Mouse (Mus musculus) ES-Bruce4 (cell line): ENCODE results near the gene Synpo2.

ENCODE experiments used
- CTCF ChIP-seq: IDR thresholded peaks from one replicate; pipeline ENCODE4 v1.8.1; 2011; ENCODE audit warnings: low read depth, low read length
- EP300 ChIP-seq: IDR thresholded peaks from 2 replicates; pipeline ENCODE4 v1.6.1; 2011; ENCODE audit warnings: low read depth, low read length; ENCODE audit not compliant: insufficient read depth
- POLR2A ChIP-seq: IDR thresholded peaks from one replicate; pipeline ENCODE4 v1.8.1; 2011; ENCODE audit warnings: low read length; ENCODE audit not compliant: insufficient read depth

DNA sequence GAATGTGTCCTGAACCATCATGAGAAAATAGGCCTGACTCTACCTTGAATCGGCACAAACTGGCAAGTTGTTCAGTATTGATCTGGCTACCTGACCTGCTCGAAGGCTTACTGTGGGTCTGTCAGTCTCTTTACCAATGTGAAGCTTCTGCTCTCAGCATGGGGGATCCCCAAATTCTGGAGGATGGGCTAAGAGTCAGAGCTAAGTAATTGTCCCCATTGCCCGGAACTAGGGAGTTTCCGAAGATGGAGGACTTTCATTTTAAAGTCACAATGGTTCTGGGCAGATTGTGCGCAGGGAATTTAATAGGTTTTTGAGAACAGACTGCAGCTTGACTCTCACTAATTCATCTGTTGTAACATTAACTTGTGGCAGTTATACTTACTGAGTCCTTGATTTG, 56.9 kb downstream of the Synpo2 start:
- TF ChIP-seq CTCF (no peak), POLR2A (no peak), EP300 (no peak)
